Mouse (Mus musculus) layer of hippocampus, adult 18-20 months (tissue): Measurements from ENCODE around the gene Gm10762. TPM values are rescaled to one million over a fixed set of nuclear protein-coding genes. Genes with fewer than 3 reads are reported as not detected.

Experiments used
- microRNA-seq, 2 experiments: library from miRNA; unstranded; fragments of <30 nt; microRNA quantifications; one replicate each; pipeline ENCODE4 v1.2.0; 2021
- total RNA-seq, 2 experiments: library from RNA; stranded (reverse); gene quantifications; 2 replicates each; pipeline ENCODE4 v1.2.3; 2021

Gm10762 gene
- total RNA-seq, 2 experiments from 2014 or later: 3.6 to 4.5 TPM

Small RNA genes within 50 kb of the gene (microRNA-seq; reads per million reads assigned to microRNA genes)
- 0 reads per million in 2 experiments for gene Gm22859

Other genes with a start within 250 kb of the Gm10762 start
- 10 to 100 TPM; 31.8 to 37.8 TPM for gene Tmem87b, start 149.6 kb downstream of the Gm10762 start, total RNA-seq
- gene Fbln7, start 104.7 kb downstream of the Gm10762 start, total RNA-seq: 1 to 10 TPM in 1 of 2 experiments, under 1 TPM in 1; 0.71 to 1.1 TPM
- 1 to 10 TPM; 5.0 to 6.4 TPM for gene Zc3h8, start 23.6 kb downstream of the Gm10762 start, total RNA-seq
- gene Zc3h6, start 323 bp downstream of the Gm10762 start, total RNA-seq: 10 to 100 TPM; 15.3 to 16.4 TPM
- gene Vinac1, start 80.4 kb upstream of the Gm10762 start, total RNA-seq: under 1 TPM in 1 of 2 experiments, not detected in 1; 0.10 TPM
- gene Ttl, start 98.2 kb upstream of the Gm10762 start, total RNA-seq: 10 to 100 TPM; 34.3 to 34.5 TPM
- gene Polr1b, start 133.3 kb upstream of the Gm10762 start, total RNA-seq: 10 to 100 TPM; 15.0 to 19.5 TPM
- gene Chchd5, start 162.0 kb upstream of the Gm10762 start, total RNA-seq: 10 to 100 TPM; 12.1 to 12.2 TPM
- 100 to 1,000 TPM; 126 to 129 TPM for gene Slc20a1, start 231.0 kb upstream of the Gm10762 start, total RNA-seq